Mouse (Mus musculus) forebrain, postnatal 0 days (tissue): ENCODE results near the gene Lpar5. TPM values are rescaled to one million over a fixed set of nuclear protein-coding genes. Genes with fewer than 3 reads are reported as not detected.
"Not testable (repeated sequence)": the region's sequence is repeated elsewhere in the genome, so short reads cannot be mapped to it uniquely, and the experiment has no call there.

Experiments
- ATAC-seq: fragments of 200-750 bp; cut with Nextera tagmentation; 2 replicates; pipeline ENCODE4 v1.8.0; 2017; ENCODE audit warnings: mild to moderate bottlenecking, moderate library complexity
- DNase-seq: peaks from one replicate; pipeline ENCODE4 v3.0.0-alpha.2; 2015
- H3K27ac ChIP-seq: fragments of 300-500 bp; sonication (generic); 2 replicates; pipeline ENCODE4 v1.5.1; 2014; ENCODE audit warnings: low read depth, mild to moderate bottlenecking, antibody characterized with exemption, low read length, moderate library complexity, mixed read lengths
- H3K27me3 ChIP-seq: fragments of 300-500 bp; sonication (generic); 2 replicates; pipeline ENCODE4 v1.6.1; 2014; ENCODE audit warnings: mild to moderate bottlenecking, low read length, mixed read lengths; ENCODE audit not compliant: insufficient read depth
- H3K36me3 ChIP-seq: fragments of 300-500 bp; sonication (generic); 2 replicates; pipeline ENCODE4 v1.6.1; 2014; ENCODE audit warnings: mild to moderate bottlenecking, moderate library complexity; ENCODE audit not compliant: insufficient read depth
- H3K4me1 ChIP-seq: fragments of 300-500 bp; sonication (generic); 2 replicates; pipeline ENCODE4 v1.6.1; 2014; ENCODE audit warnings: antibody characterized with exemption; ENCODE audit not compliant: insufficient read depth
- H3K4me2 ChIP-seq: fragments of 300-500 bp; sonication (generic); 2 replicates; pipeline ENCODE4 v1.6.1; 2014; ENCODE audit warnings: low read depth, mild to moderate bottlenecking, moderate library complexity
- H3K4me3 ChIP-seq: fragments of 300-500 bp; sonication (generic); 2 replicates; pipeline ENCODE4 v1.5.1; 2014; ENCODE audit warnings: low read depth, low read length, mixed read lengths
- H3K9ac ChIP-seq: fragments of 300-500 bp; sonication (generic); 2 replicates; pipeline ENCODE4 v1.6.1; 2014; ENCODE audit warnings: mild to moderate bottlenecking
- H3K9me3 ChIP-seq: fragments of 300-500 bp; sonication (generic); 2 replicates; pipeline ENCODE4 v1.6.1; 2016; ENCODE audit warnings: low read length
- CTCF ChIP-seq: sonication (generic); IDR thresholded peaks from 2 replicates; pipeline ENCODE4 v1.5.1; 2016; ENCODE audit warnings: antibody characterized with exemption, control low read depth, low read depth
- WGBS: fragments of 180-500 bp; shearing (Covaris S2); extraction: QIAGEN DNeasy Blood & Tissue Kit; methylation state at CpG from one replicate; pipeline ENCODE4 v1.1.7; 2014; 5-methylcytosine and 5-hydroxymethylcytosine counted together
- polyA plus RNA-seq: library from polyadenylated mRNA; unstranded; fragments of >200 nt; fragmentation: Nextera tagmentation; extraction: Ambion mirVana; gene quantifications from 2 replicates; pipeline ENCODE4 v1.2.1, GENCODE M21; 2015
- total RNA-seq: library from RNA; depleted of rRNA; stranded (reverse); fragments of >200 nt; gene quantifications from 2 replicates; pipeline ENCODE4 v1.2.3, GENCODE M21; 2014

The Lpar5 gene
- total and polyA plus RNA-seq, 2 experiments from 2014 or later, result 0.61 to 0.71 TPM

DNA sequence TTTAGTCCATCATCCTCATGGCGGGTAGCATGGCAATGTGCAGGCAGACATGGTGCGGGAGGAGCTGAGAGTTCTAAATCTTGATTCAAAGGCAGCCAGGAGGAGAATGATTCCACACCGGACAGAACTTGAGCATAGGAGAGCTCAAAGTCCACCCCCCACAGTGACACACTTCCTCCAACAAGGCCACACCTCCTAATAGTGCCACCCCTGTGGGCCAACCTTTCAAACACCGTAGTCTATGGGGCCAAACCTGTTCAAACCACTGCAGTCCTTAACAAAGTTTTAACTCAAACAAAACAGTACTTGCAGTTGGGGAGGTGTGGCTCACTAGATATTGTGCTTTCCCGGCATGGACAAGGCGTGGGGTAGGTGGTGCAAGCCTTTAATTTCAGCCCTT, 3.8 kb upstream of the Lpar5 start:
- H3K27me3 ChIP-seq, result no peaks in the 10 kb centered on the region
- H3K9ac ChIP-seq, result no peak overlapping the region
- H3K4me1 ChIP-seq, result no peaks in the 10 kb centered on the region
- H3K9me3 ChIP-seq, result no peaks in the 10 kb centered on the region
- no peak overlapping the region for H3K4me3 ChIP-seq
- WGBS, result 88% methylated on average over 6 of the region's 6 CpGs
- H3K4me2 ChIP-seq, result no peak overlapping the region
- no peak for TF ChIP-seq CTCF
- no peak overlapping the region for H3K27ac ChIP-seq
- ATAC-seq (no peak), DNase-seq (no peak)
- no peaks in the 10 kb centered on the region for H3K36me3 ChIP-seq

DNA sequence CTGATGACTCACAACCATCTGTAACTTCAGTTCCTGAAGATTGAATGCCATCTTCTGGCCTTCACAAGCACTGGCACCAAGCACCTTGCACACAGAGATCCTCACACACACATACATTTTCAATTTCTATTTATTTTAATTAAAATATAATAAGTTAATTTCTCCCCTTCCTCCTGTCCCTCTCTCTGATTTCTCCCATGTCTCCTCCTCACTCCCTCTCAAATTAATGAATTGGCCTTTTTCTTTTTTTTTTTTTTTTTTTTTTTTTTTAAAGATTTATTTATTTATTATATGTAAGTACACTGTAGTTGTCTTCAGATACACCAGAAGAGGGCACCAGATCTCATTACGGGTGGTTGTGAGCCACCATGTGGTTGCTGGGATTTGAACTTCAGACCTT, 2.5 kb upstream of the Lpar5 start:
- H3K4me3 ChIP-seq, DNase-seq, H3K9ac ChIP-seq, H3K27ac ChIP-seq, ATAC-seq, H3K4me1 ChIP-seq, H3K9me3 ChIP-seq, H3K36me3 ChIP-seq, H3K4me2 ChIP-seq, H3K27me3 ChIP-seq: not testable (repeated sequence)
- no CpG with 5 or more reads among the region's 1 CpGs for WGBS

DNA sequence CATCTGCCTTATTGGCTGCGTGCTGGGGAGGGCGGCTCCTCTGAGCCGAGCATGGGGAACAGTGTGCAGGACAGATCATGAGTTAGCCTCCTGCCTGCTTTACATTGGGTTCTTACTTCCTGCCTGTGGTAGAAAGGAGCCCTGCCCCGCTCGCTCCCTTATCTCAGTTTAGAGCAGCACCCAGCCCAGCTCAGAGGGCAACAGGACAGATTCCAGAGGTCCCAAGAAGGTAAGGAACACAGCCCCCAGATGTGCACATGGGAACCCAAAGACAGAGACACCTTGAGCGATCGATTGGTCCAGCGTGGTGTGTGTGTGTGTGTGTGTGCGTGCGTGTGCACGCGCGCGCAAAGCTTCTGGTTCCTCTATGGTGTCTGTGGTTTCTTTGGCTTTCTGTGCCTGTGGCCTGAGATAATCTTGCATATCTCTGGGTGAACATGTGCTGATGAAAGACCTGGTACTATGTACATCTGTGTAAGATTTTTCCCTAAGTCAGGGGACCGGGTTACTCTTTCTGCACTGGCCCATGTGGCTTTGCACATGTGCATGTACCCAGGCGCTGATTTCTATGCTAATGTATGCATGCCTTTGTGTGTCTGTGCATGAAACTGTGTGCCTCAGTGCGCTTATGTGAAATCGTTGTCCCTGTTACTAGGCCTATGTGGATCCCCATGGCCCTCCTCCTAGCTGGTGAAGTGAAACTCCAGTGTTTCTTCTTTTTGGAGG, 3.6 kb downstream of the Lpar5 start:
- no peak overlapping the region for H3K9ac ChIP-seq
- DNase-seq, result no peak

DNA sequence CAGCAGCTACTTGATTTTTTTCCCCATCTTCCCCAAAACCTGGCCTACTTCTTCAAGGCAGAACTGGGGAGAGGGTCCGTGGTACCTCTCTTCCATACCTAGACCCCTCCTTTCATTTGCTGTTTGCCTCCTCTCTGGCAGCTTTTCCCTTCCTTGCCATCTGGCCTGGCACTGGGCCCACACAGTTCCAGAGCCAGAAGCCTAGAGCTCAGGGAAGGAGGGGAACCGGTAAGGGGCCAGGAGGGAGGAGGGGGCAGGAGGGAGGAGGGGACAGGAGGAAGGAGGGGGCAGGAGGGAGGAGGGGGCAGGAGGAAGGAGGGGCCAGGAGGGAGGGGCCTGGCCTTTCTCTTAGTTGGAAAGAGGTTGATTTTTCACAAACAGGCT, 4.2 kb downstream of the Lpar5 start:
- TF ChIP-seq CTCF, result no peak
- H3K9me3 ChIP-seq, result no peaks in the 10 kb centered on the region
- H3K27ac ChIP-seq, result peak overlapping the region; percentile 82
- 5% methylated on average over 2 of the region's 2 CpGs for WGBS
- no peak overlapping the region for H3K9ac ChIP-seq
- peak; percentile 90 for DNase-seq
- no peaks in the 10 kb centered on the region for H3K27me3 ChIP-seq
- peak; percentile 80 for ATAC-seq
- no peak overlapping the region for H3K4me3 ChIP-seq
- 0 out of 2 replicates have a peak, but pooled peaks cover 9% of the 10 kb centered on the region for H3K4me1 ChIP-seq
- no peaks in the 10 kb centered on the region for H3K36me3 ChIP-seq
- H3K4me2 ChIP-seq, result no peak overlapping the region

More for the DNA sequence above, 3.6 kb downstream of the Lpar5 start:
- H3K9me3 ChIP-seq, result no peaks in the 10 kb centered on the region
- peak overlapping the region; percentile 82 for H3K27ac ChIP-seq
- H3K4me2 ChIP-seq, result no peak overlapping the region
- peak; percentile 87 for ATAC-seq
- no peak for TF ChIP-seq CTCF
- H3K4me1 ChIP-seq, result 0 out of 2 replicates have a peak, but pooled peaks cover 9% of the 10 kb centered on the region
- 70% methylated on average over 18 of the region's 18 CpGs for WGBS
- no peaks in the 10 kb centered on the region for H3K27me3 ChIP-seq
- no peak overlapping the region for H3K4me3 ChIP-seq
- H3K36me3 ChIP-seq, result no peaks in the 10 kb centered on the region

DNA sequence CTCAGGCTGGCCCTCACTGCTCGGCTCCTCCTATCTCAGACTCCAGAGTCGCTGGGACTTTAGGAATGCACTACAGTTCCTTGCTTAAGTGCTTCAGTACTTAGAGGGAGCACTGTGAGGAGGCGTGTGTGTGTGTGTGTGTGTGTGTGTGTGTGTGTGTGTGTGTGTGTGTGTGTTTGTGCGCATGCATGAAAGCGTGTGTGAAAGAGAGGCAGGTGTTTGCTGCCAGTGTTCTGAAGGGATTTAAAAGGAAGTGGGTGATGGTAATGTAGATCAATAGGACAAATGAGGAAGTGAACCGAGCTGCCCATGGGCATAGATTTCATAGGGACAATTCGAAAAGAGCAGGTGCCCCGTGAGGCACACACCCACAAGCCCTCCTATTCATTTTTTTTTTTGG, 6.1 kb downstream of the Lpar5 start:
- DNase-seq (no peak), ATAC-seq (no peak)
- Histone ChIP-seq H3K27me3 (no peaks in the 10 kb centered on the region), H3K9me3 (no peaks in the 10 kb centered on the region), H3K9ac (no peak overlapping the region), H3K4me1 (0 out of 2 replicates have a peak, but pooled peaks cover 9% of the 10 kb centered on the region), H3K36me3 (no peaks in the 10 kb centered on the region), H3K4me3 (no peak overlapping the region), H3K4me2 (no peak overlapping the region), H3K27ac (no peak overlapping the region)
- TF ChIP-seq CTCF, result no peak
- 59% methylated on average over 8 of the region's 8 CpGs for WGBS

DNA sequence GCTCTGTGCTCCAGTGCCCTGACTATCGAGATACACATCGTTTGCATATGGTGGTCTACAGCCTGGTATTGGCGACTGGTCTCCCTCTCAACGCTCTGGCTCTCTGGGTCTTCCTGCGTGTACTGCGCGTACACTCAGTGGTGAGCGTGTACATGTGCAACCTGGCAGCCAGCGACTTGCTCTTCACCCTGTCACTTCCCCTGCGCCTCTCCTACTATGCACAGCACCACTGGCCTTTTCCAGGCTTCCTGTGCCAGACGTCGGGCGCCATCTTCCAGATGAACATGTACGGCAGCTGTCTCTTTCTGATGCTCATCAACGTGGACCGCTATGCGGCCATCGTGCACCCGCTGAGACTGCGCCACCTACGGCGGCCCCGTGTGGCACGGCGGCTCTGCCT, 13.7 kb downstream of the Lpar5 start:
- Histone ChIP-seq H3K9me3 (no peaks in the 10 kb centered on the region), H3K9ac (peak overlapping the region; percentile 71), H3K27me3 (no peaks in the 10 kb centered on the region), H3K4me2 (peak overlapping the region; percentile 76), H3K27ac (peak overlapping the region; percentile 85), H3K4me1 (peaks cover 8% of the 10 kb centered on the region; the same call in 1 of the 2 replicates), H3K4me3 (peak overlapping the region; percentile 40), H3K36me3 (no peaks in the 10 kb centered on the region)
- DNase-seq (no peak), ATAC-seq (no peak)
- no peak for TF ChIP-seq CTCF
- 17% methylated on average over 25 of the region's 25 CpGs for WGBS

DNA sequence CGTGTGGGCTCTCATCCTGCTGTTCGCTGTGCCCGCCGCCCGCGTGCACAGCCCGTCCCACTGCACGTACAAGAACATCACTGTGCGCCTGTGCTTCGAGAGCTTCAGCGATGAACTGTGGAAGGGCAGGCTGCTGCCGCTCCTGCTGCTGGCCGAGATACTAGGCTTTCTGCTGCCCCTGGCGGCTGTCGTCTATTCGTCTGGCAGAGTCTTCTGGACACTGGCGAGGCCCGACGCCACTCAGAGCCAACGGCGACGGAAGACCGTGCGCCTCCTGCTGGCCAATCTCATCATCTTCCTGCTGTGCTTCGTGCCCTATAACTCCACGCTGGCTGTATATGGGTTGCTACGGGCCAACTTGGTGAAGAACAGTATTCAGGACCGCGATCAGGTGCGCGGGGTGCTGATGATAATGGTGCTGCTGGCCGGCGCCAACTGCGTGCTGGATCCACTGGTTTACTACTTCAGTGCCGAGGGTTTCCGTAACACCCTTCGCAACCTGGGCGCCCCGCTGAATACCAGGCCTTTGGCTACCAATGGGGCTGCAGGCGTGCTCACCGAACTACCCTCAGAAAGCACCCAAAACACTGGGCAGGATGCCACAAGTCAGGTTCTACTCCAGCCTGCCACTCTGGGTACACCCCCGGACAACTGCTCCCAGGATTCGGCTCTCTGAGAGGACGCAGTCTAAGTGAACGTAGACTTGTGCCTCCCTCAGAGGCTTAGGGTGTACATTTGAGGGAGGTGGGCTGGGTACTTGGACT, 14.3 kb downstream of the Lpar5 start:
- peak; percentile 92 for TF ChIP-seq CTCF
- Histone ChIP-seq H3K27me3 (no peaks in the 10 kb centered on the region), H3K9me3 (no peaks in the 10 kb centered on the region), H3K9ac (peak overlapping the region; percentile 71), H3K4me1 (peaks cover 8% of the 10 kb centered on the region; the same call in 1 of the 2 replicates), H3K27ac (peak overlapping the region; percentile 85), H3K4me3 (peak overlapping the region; percentile 40), H3K4me2 (peak overlapping the region; percentile 76), H3K36me3 (no peaks in the 10 kb centered on the region)
- ATAC-seq (peak; percentile 95), DNase-seq (peak; percentile 96)
- 23% methylated on average over 45 of the region's 45 CpGs for WGBS
